Mouse (Mus musculus) ovary, postnatal 14 days (tissue): Measurements from ENCODE around the gene Prr7.

Source experiments
- DNase-seq: peaks from one replicate; pipeline ENCODE4 v3.0.0; 2022; ENCODE audit warnings: low spot score

Gene Prr7

GRCm38 (mm10) chr13:55478036-55478435 is 14.0 kb downstream of the Prr7 start:
- no peak for DNase-seq

- DNase-seq: no peak
Observed at GRCm38 (mm10) chr13:55479008-55479407, 14.9 kb downstream of the Prr7 start.

GRCm38 (mm10) chr13:55479929-55480328 is 15.9 kb downstream of the Prr7 start:
- DNase-seq: no peak

GRCm38 (mm10) chr13:55482542-55482941 is 18.5 kb downstream of the Prr7 start:
- no peak for DNase-seq

DNA sequence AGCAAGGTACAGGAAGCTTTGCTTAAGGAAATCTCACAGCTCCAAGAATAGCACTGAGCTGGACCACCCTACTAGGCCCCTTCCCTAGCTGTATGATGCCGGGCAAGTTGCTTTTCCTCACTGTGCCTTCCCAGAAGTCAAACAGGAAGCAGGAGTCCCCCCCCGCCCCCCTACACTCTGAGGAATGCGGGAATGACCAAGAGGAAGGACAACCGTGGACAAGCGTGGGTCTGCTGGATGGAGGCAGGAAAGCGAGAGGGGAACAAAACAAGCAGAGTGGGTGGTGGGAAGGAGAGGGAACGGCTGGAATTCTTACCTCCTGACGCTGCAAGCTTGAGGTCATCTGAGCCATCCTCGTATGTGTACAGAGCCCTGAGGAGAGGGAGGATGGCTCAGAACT is 19.0 kb downstream of the Prr7 start:
- no peak for DNase-seq

DNA sequence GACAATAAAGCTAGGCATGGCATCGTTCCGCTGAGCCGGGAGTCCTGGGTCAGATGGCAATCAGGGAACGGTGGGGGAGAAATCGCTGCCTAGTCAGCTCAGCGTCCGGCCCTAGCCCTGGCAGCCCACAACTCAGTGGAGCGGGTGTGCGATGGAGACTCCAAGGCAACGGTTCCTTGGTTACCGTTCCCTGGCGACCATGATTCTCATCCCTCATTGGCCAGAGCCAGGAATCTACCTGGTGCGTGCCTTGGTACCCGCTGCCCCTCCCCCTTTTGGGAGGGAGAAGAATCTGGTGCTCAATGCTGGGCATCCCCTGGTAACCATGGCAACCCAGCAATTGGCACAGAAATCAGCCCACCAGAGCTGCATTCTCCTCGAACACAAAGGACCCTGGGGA is 19.5 kb downstream of the Prr7 start:
- DNase-seq: no peak

DNA sequence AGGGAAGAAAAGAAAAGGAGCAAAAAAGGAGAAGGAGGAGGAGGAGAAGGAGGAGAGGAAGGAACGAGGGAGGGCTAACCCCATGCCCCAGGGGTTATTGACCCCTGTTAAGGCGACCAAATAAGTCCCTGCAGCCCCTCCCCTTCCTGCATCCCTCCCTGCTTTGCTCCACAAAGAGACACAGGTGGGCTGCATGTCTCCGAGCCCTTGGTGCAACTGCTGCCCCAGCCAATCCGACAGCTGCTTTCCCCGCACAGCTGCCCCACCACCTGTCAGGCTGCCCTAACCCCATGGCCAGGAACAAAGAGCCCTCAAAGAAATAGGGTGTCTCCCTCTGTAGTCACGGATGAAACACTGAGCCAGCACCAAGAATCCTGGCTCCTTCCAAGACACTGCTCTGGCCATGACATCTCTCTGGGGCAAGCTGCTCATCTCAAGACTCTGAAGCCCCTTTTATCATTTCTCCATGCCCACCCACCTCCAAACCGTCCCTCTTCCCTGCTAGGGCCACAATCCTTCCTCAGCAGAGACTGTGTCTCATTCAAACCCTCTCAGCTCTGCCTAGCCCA is 20.5 kb downstream of the Prr7 start:
- no peak for DNase-seq

DNA sequence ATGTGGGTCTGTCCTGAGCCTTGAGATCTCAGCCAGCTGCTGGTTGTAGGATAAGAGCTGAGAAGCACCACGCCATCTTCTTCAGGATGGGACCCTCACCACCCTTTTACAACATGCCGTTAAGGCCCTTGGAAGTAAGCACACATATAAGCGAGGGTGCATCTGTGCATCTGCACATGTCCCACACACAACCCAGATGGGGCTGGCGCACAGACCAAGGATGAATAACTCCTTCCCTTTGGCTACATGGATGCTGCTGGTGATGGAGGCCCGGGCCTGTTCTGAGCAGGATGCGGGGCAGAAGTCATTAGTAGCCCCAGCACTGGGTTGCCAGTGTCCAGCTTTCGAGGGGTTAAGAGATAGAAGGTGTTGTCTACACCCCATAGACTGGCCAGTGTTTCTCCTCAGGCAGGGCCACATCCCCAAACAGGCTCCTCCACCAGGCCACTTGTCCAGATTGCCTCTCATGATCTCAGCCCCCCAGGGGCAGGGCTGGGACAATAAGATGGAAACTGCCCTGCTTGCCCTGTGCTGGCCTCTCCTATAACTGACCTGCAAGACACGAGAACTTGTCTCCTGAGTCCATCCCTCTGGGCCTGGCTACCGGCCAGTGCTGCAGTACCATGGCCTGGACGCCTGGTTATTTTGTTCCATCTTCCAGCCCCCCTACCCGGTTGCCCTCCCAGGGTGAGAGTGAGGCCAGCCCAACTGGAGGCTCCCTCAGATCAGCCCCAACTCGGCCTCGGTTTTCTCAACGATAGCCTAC is 22.1 kb downstream of the Prr7 start:
- DNase-seq: no peak

DNA sequence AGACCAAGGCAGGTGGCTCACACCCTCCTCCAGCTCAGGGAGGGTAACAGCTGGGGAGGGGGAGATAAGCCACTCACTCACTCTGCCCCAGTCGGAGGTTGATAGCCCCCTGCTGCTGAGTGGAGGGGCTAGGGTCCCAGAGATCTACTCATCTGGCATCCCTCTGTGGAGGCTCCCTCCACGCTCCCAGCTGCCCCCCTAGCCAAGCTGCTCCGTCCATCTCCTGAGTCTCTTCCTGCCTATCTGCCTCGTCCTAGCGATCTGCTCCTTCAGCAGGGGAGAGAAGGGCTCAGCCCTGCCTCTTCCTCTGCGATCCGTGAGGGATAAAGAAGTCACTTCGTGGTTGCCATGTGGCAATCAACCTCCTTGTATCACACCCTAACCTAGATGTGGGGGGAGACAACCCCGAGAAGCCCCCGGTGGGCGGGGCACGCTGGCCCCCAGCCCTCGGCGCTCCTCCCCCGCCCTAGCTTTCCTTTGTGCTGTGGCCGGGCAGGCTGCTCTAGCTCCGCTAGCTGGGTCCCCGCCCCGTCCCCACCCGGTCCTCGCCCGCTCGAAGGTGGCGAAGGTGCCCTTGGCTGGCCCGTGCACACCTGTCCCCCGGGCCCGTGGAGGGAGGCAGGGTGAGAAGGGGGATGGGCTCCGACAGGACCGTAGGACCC is 23.0 kb downstream of the Prr7 start:
- DNase-seq: no peak

GRCm38 (mm10) chr13:55487578-55488498 is 23.8 kb downstream of the Prr7 start, which contains the start of gene Dbn1:
Gene Dbn1 (minus strand): TSS chr13:55488111.
- no peak for DNase-seq

GRCm38 (mm10) chr13:55494257-55494656 is 30.2 kb downstream of the Prr7 start:
- DNase-seq: no peak

DNA sequence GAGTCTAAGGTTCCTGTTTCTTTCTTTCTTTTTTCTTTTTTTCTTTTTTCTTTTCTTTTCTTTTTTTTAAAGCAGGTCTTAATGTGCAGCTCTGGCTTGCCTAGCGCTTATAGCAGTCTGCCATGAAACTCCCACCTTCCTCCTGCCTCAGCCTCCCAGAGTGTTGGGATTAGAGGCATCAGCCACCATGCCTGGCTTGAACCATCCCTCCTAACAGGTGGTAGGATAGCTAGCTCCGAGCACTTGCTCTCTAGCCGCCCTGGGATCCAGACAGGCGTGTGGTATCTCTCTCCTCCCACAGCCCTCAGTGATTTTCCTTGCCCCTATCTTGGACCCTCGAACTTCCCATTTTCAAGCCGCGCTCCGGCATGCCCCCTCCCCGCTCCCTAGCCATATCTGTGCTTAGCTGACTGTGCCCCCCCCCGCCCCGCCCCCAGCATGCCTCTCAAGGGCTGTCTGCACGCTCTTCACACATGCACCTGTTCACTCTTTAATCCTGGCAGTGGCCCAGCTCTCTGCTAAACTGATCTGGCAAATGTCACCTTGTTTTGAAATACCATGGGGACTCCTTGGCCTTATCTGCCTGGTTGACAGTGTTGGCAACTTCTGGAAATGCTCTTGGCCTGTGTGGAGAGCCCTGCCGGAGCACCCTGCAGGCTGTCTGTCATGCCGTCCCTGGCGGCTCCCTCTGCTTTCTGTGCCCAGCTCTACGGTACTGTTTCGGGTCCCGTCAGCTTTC is 31.0 kb downstream of the Prr7 start:
- no peak for DNase-seq

DNA sequence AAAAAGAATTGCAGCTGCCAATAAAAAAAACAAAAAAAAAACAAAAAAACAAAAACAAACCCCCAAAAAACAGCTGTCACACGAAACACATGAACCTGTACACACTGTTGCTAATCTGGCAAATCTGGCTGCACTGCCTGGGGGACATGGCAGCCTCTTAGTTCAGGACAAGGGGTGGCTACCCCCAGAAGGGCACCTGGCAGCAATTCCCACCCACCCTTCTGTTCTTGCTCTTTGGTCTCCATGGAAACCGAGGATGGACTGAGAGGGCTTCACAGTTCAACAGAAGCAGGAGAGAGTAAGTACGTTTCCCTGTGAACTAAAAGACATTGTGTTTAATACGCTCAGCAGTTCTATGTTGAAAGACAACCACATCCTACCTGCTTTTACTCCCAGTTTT is 31.6 kb downstream of the Prr7 start:
- DNase-seq: no peak

- DNase-seq: no peak
Observed at GRCm38 (mm10) chr13:55496661-55497060, 32.6 kb downstream of the Prr7 start.

DNA sequence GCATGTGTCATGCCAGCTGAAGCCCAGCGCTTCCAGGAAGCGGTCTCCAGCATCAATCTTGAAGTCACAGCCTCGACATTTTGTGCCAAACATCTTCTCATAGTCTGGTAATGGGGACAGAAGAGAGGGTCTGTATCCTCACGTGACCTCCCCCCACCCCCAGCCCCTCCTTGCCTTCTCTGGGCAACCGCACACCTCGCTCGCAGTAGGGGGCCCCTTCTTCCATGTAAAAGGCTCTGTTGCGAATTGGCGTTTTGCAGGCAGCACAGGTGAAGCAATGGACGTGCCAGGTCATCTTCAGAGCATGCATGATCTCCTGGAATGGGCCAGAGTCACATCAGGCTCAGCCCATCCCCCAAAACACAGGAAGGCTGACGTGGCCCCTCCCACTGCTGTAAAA is 34.8 kb downstream of the Prr7 start:
- no peak for DNase-seq

DNA sequence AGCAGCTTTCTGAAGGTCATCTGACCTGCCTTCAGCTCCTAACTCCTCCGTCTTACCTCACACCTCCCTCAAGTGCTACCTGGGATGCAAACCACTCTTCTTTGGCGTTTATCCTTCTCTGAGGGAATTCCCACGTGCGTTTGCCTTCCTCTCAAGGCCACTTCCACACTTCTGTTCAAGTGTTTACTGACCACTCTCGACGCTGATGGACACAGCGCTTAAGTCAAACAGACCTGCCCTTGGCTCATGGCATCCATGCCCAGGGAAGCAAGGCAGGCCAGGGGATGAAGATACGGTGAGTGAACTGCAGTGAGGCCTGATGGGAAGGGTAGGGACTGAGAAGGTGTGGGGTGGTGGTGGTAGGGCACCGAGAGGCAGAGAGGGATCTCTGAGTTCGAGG is 36.5 kb downstream of the Prr7 start:
- no peak for DNase-seq

DNA sequence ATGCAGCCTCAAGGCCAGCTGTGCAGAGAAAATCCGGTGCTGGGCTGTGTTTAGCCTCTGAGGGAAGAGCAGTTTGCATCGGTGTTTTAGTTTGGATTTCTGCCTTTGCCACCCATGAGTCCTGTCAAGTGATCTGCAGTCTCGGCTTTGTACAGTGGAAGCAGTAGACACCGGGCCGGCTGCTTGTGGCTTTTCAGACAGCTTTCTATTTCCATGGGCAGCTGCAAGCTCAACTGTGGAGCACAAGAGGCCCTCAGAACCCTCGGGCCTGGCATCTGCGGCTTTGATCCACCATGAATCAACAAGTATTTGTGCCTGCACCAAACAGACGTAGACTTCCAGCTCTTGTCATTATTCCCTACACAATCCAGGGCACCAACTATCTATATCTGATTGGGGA is 38.3 kb downstream of the Prr7 start:
- no peak for DNase-seq

DNA sequence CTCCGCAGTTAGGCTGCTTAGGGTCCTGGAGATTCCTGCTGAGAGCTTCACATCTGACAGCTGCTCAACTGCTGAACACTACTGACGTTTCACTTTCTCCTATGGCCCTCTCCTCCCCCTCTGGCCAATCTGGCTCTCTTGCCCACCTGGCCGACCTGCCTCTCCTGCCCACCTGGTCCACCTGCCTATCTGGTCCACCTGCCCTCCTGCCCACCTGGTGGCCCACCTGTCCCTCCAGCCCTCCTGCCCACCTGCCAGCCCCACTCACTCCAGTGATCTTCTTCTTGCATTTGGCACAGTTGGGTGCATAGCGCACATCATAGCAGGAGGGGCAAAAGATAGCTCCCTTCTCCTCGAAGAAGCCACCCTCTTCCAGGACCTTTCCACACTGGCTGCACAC is 40.3 kb downstream of the Prr7 start:
- no peak for DNase-seq

DNA sequence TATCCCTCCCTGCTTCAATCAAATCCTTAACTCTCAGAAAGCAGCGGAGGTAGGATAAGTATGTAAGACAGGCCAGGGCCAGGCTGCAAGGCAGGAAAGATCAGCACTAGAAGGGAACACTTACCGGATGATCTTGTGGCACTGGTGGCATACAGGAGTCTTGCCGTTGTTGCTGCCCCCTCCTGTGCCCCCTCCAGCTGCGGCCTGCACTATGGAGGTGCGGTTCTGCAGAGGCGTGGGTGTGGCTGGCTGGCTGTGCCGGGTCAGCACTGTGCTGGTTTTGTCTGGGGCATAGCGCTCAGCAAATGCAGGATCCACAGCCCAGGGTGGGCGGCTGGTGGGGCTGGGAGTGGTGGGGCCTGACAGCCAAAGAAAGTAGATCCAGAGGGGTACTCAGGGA is 41.7 kb downstream of the Prr7 start:
- DNase-seq: no peak

GRCm38 (mm10) chr13:55506697-55507096 is 42.6 kb downstream of the Prr7 start:
- no peak for DNase-seq

DNA sequence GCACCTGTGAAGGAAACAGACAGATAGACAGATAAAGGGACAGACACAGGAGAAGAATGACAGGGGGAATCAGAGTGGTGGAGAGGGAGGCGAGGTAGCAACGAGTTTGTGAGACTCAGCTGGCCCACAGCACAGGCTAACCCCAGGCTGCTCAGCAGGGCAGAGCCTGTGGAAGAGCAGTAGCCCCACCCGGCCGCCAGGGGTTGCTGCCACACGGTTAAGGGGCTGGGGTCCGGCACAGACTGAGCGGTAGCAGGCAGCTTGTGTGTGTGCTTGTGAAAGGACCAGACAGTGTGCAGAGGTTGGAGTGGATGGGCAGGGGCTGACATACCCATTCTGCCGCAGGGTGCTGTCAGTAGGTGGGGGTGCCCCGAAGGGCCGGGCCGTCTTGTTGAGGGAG is 43.8 kb downstream of the Prr7 start:
- no peak for DNase-seq

- DNase-seq: no peak
Observed at GRCm38 (mm10) chr13:55508531-55508930, 44.5 kb downstream of the Prr7 start.
